Mouse (Mus musculus): ENCODE results near the gene Adgrg1. TPM values are rescaled to one million over a fixed set of nuclear protein-coding genes. Genes with fewer than 3 reads are reported as not detected.

The Adgrg1 gene
- polyA plus RNA-seq (2012; rRNA removed) (46.8 and 55.8 TPM in 2 replicates), polyA plus RNA-seq (2014; fragmentation: Nextera tagmentation; extraction: Ambion mirVana) (41.1 and 59.5 TPM in 2 replicates)

GRCm38 (mm10) chr8:94974467-94975165 lies at the start of gene Adgrg1:
TSS of gene Adgrg1 (plus strand) at chr8:94974751.
- no peak within 1 kb of the TSS for H3K27ac ChIP-seq
- WGBS (ENCODE audit: insufficient replicate concordance), result 49% methylated on average over 7 of the region's 7 CpGs

GRCm38 (mm10) chr8:94928227-94928626 lies 46.3 kb upstream of the Adgrg1 start:
- H3K4me2 ChIP-seq (ENCODE audit: low read depth), result no peak overlapping the region
- H3K27me3 ChIP-seq (ENCODE audit: control insufficient read depth, insufficient read depth, low read length), result no peaks in the 10 kb centered on the region
- no peaks in the 10 kb centered on the region for H3K9me3 ChIP-seq (ENCODE audit: control insufficient read depth, low read length)
- H3K4me1 ChIP-seq (replicated peaks; ENCODE audit: control insufficient read depth in 2 of 2, insufficient read depth in 2 of 2, low read length in 1 of 2), result peaks cover 0 to 6% of the 10 kb centered on the region in 2 experiments; a peak in 1 of 4 replicates
- no peak overlapping the region for H3K4me3 ChIP-seq (ENCODE audit: insufficient read depth in 1 of 2, low read depth in 2 of 2, low read length in 2 of 2)
- H3K27ac ChIP-seq, result no peak overlapping the region
- DNase-seq (ENCODE audit: low read depth in 3 of 3, low spot score in 3 of 3) (no peak), ATAC-seq (ENCODE audit: insufficient read depth) (no peak)
- no peak for TF ChIP-seq CTCF (IDR thresholded peaks at IDR 0.05; ENCODE audit: low read depth)
- no peak for TF ChIP-seq EP300 (IDR thresholded peaks at IDR 0.05; ENCODE audit: low read depth)
- no peak overlapping the region for H3K9ac ChIP-seq (replicated peaks)
- H3K36me3 ChIP-seq (replicated peaks; ENCODE audit: control insufficient read depth, insufficient read depth, low read depth), result no peaks in the 10 kb centered on the region
- WGBS (ENCODE audit: insufficient replicate concordance), result 66% methylated on average over 3 of the region's 3 CpGs

More at GRCm38 (mm10) chr8:94974467-94975165, at the start of gene Adgrg1:
- Histone ChIP-seq H3K9me3 (ENCODE audit: control insufficient read depth, low read length) (no peaks in the 10 kb centered on the region), H3K9ac (replicated peaks) (no peak within 1 kb of the TSS), H3K4me1 (replicated peaks; ENCODE audit: control insufficient read depth in 2 of 2, insufficient read depth in 2 of 2, low read length in 1 of 2) (peaks cover 19 to 42% of the 10 kb centered on the region in 2 experiments), H3K4me3 (ENCODE audit: insufficient read depth in 1 of 2, low read depth in 2 of 2, low read length in 2 of 2) (no peak within 1 kb of the TSS), H3K27me3 (ENCODE audit: control insufficient read depth, insufficient read depth, low read length) (no peaks in the 10 kb centered on the region), H3K36me3 (replicated peaks; ENCODE audit: control insufficient read depth, insufficient read depth, low read depth) (no peaks in the 10 kb centered on the region), H3K4me2 (ENCODE audit: low read depth) (0 out of 2 replicates have a peak within 1 kb of the TSS, but pooled peaks have one; percentile 11)
- ATAC-seq (ENCODE audit: insufficient read depth), result peak; percentile 56
- TF ChIP-seq CTCF (IDR thresholded peaks at IDR 0.05; ENCODE audit: low read depth) (no peak), EP300 (IDR thresholded peaks at IDR 0.05; ENCODE audit: low read depth) (no peak)
- DNase-seq (ENCODE audit: low read depth in 3 of 3, low spot score in 3 of 3), result no peak

- Histone ChIP-seq H3K9me3 (ENCODE audit: control insufficient read depth, low read length) (no peaks in the 10 kb centered on the region), H3K4me3 (ENCODE audit: insufficient read depth in 1 of 2, low read depth in 2 of 2, low read length in 2 of 2) (no peak overlapping the region), H3K9ac (replicated peaks) (no peak overlapping the region), H3K4me1 (replicated peaks; ENCODE audit: control insufficient read depth in 2 of 2, insufficient read depth in 2 of 2, low read length in 1 of 2) (no peaks in the 10 kb centered on the region), H3K4me2 (ENCODE audit: low read depth) (no peak overlapping the region), H3K27me3 (ENCODE audit: control insufficient read depth, insufficient read depth, low read length) (no peaks in the 10 kb centered on the region), H3K27ac (no peak overlapping the region), H3K36me3 (replicated peaks; ENCODE audit: control insufficient read depth, insufficient read depth, low read depth) (no peaks in the 10 kb centered on the region)
- DNase-seq (ENCODE audit: low read depth in 3 of 3, low spot score in 3 of 3), result no peak
- ATAC-seq (ENCODE audit: insufficient read depth), result no peak
- 24% methylated on average over 5 of the region's 5 CpGs for WGBS (ENCODE audit: insufficient replicate concordance)
- TF ChIP-seq CTCF (IDR thresholded peaks at IDR 0.05; ENCODE audit: low read depth) (no peak), EP300 (IDR thresholded peaks at IDR 0.05; ENCODE audit: low read depth) (no peak)
Measured at GRCm38 (mm10) chr8:94933918-94934317, 40.6 kb upstream of the Adgrg1 start.

- Histone ChIP-seq H3K4me2 (ENCODE audit: low read depth) (no peak overlapping the region), H3K9me3 (ENCODE audit: control insufficient read depth, low read length) (no peaks in the 10 kb centered on the region), H3K27me3 (ENCODE audit: control insufficient read depth, insufficient read depth, low read length) (no peaks in the 10 kb centered on the region), H3K4me3 (ENCODE audit: insufficient read depth in 1 of 2, low read depth in 2 of 2, low read length in 2 of 2) (no peak overlapping the region), H3K4me1 (replicated peaks; ENCODE audit: control insufficient read depth in 2 of 2, insufficient read depth in 2 of 2, low read length in 1 of 2) (no peaks in the 10 kb centered on the region), H3K9ac (replicated peaks) (no peak overlapping the region), H3K36me3 (replicated peaks; ENCODE audit: control insufficient read depth, insufficient read depth, low read depth) (no peaks in the 10 kb centered on the region), H3K27ac (no peak overlapping the region)
- 55% methylated on average over 3 of the region's 3 CpGs for WGBS (ENCODE audit: insufficient replicate concordance)
- TF ChIP-seq CTCF (IDR thresholded peaks at IDR 0.05; ENCODE audit: low read depth) (no peak), EP300 (IDR thresholded peaks at IDR 0.05; ENCODE audit: low read depth) (no peak)
- ATAC-seq (ENCODE audit: insufficient read depth) (no peak), DNase-seq (ENCODE audit: low read depth in 3 of 3, low spot score in 3 of 3) (no peak)
Measured at GRCm38 (mm10) chr8:94935172-94935571, 39.4 kb upstream of the Adgrg1 start.

GRCm38 (mm10) chr8:94942566-94942965 lies 32.0 kb upstream of the Adgrg1 start:
- Histone ChIP-seq H3K9ac (replicated peaks) (no peak overlapping the region), H3K4me1 (replicated peaks; ENCODE audit: control insufficient read depth in 2 of 2, insufficient read depth in 2 of 2, low read length in 1 of 2) (no peaks in the 10 kb centered on the region), H3K36me3 (replicated peaks; ENCODE audit: control insufficient read depth, insufficient read depth, low read depth) (no peaks in the 10 kb centered on the region), H3K9me3 (ENCODE audit: control insufficient read depth, low read length) (no peaks in the 10 kb centered on the region), H3K27ac (no peak overlapping the region), H3K4me3 (ENCODE audit: insufficient read depth in 1 of 2, low read depth in 2 of 2, low read length in 2 of 2) (no peak overlapping the region), H3K4me2 (ENCODE audit: low read depth) (no peak overlapping the region), H3K27me3 (ENCODE audit: control insufficient read depth, insufficient read depth, low read length) (no peaks in the 10 kb centered on the region)
- ATAC-seq (ENCODE audit: insufficient read depth) (no peak), DNase-seq (ENCODE audit: low read depth in 3 of 3, low spot score in 3 of 3) (peak in 2 of 3 experiments; percentile 30 to 51)
- 15% methylated on average over 6 of the region's 6 CpGs for WGBS (ENCODE audit: insufficient replicate concordance)
- TF ChIP-seq CTCF (IDR thresholded peaks at IDR 0.05; ENCODE audit: low read depth), result peak; percentile 98
- TF ChIP-seq EP300 (IDR thresholded peaks at IDR 0.05; ENCODE audit: low read depth), result no peak

All from liver, embryonic 14.5 days (tissue).